Mouse (Mus musculus): Measurements from ENCODE around the gene Snx27. TPM values are rescaled to one million over a fixed set of nuclear protein-coding genes. Genes with fewer than 3 reads are reported as not detected.

The Snx27 gene
- polyA plus RNA-seq, 2 experiments: 24.3 to 37.2 TPM

GRCm38 (mm10) chr3:94478591-94479169 lies 103.8 kb downstream of the Snx27 start:
- 14% methylated on average over 9 of the region's 9 CpGs for whole genome bisulfite sequencing
- Histone ChIP-seq H3K36me3 (ENCODE audit: control insufficient read depth, insufficient read depth, low read length) (no peaks in the 10 kb centered on the region), H3K4me1 (ENCODE audit: control insufficient read depth, insufficient read depth, low read length) (no peaks in the 10 kb centered on the region), H3K4me2 (replicated peaks; ENCODE audit: low read depth, low read length, severe bottlenecking) (no peak overlapping the region), H3K9ac (ENCODE audit: low read depth, low read length, severe bottlenecking) (no peak overlapping the region), H3K27ac (replicated peaks; ENCODE audit: low read depth, low read length) (no peak overlapping the region), H3K27me3 (ENCODE audit: control insufficient read depth, insufficient read depth, low read length) (0 out of 2 replicates have a peak, but pooled peaks cover 10% of the 10 kb centered on the region), H3K9me3 (ENCODE audit: control insufficient read depth, low read length) (no peaks in the 10 kb centered on the region), H3K4me3 (replicated peaks; ENCODE audit: low read length) (no peak overlapping the region)
- DNase-seq (ENCODE audit: low spot score) (no peak), ATAC-seq (ENCODE audit: low FRiP score, low read depth) (no peak)
- TF ChIP-seq POLR2A (IDR thresholded peaks at IDR 0.05; ENCODE audit: borderline replicate concordance, extremely low read depth, insufficient read depth, insufficient read length): no peak

DNA sequence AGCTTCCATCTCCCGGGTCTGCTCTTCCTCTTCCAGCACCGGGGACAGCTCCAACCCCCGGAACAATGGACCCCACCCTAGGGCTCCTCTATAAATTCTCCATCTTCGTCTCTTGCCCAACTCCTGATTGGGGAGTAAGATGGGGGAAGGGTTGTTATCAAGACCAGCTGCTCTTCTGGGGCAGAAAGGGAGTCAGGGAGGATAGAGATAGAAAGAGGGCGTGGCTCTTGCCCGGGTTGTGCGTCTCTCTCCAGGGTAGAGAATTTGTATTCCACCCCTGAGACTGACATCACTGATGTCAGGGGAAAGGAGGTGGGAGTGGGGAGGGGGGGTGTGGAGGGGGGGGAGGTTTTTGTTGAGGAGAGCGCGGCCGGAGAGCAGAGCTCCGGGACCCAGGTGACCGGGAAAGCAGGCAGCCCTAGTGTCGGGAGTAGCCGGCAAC lies 104.5 kb downstream of the Snx27 start, which contains the start of gene Celf3:
Celf3 (plus strand) TSS at position 315 of the 442 bp plus-strand sequence.
- Histone ChIP-seq H3K4me1 (ENCODE audit: control insufficient read depth, insufficient read depth, low read length) (no peaks in the 10 kb centered on the region; the same call in 1 of the 2 replicates), H3K36me3 (ENCODE audit: control insufficient read depth, insufficient read depth, low read length) (no peaks in the 10 kb centered on the region), H3K4me3 (replicated peaks; ENCODE audit: low read length) (no peak within 1 kb of the TSS), H3K4me2 (replicated peaks; ENCODE audit: low read depth, low read length, severe bottlenecking) (no peak within 1 kb of the TSS), H3K9ac (ENCODE audit: low read depth, low read length, severe bottlenecking) (no peak within 1 kb of the TSS), H3K27ac (replicated peaks; ENCODE audit: low read depth, low read length) (no peak within 1 kb of the TSS), H3K9me3 (ENCODE audit: control insufficient read depth, low read length) (no peaks in the 10 kb centered on the region), H3K27me3 (ENCODE audit: control insufficient read depth, insufficient read depth, low read length) (0 out of 2 replicates have a peak, but pooled peaks cover 10% of the 10 kb centered on the region)
- WGBS: 2% methylated on average over 14 of the region's 14 CpGs
- ATAC-seq (ENCODE audit: low FRiP score, low read depth) (no peak), DNase-seq (ENCODE audit: low spot score) (no peak)
- no peak for TF ChIP-seq POLR2A (IDR thresholded peaks at IDR 0.05; ENCODE audit: borderline replicate concordance, extremely low read depth, insufficient read depth, insufficient read length)

DNA sequence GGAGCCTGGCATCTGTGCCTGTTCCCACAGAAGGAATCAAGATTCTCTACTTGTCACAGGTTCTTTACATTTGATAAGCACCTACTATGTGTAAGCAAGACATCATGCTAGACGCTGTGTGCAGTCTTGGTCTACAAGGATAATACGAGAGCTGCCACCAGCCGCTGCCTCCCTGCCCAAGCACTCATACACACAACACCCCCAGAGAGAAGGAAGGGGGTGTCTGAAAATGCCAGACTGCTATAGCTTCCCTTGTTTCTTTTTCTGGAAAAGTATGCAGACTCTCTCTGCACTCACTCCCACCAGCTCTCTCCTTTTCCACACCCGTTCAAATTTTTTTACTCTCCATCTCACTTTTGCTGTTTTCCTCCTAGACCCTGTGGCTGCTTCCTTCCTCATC lies 105.1 kb downstream of the Snx27 start:
- no peak overlapping the region for H3K27ac ChIP-seq (replicated peaks; ENCODE audit: low read depth, low read length)
- ATAC-seq (ENCODE audit: low FRiP score, low read depth) (no peak), DNase-seq (ENCODE audit: low spot score) (no peak)
- 61% methylated on average over 4 of the region's 4 CpGs for WGBS
- H3K9me3 ChIP-seq (ENCODE audit: control insufficient read depth, low read length): no peaks in the 10 kb centered on the region
- TF ChIP-seq POLR2A (IDR thresholded peaks at IDR 0.05; ENCODE audit: borderline replicate concordance, extremely low read depth, insufficient read depth, insufficient read length): no peak
- no peaks in the 10 kb centered on the region for H3K36me3 ChIP-seq (ENCODE audit: control insufficient read depth, insufficient read depth, low read length)
- no peak overlapping the region for H3K9ac ChIP-seq (ENCODE audit: low read depth, low read length, severe bottlenecking)
- peaks cover 3% of the 10 kb centered on the region for H3K4me1 ChIP-seq (ENCODE audit: control insufficient read depth, insufficient read depth, low read length)
- 0 out of 2 replicates have a peak, but pooled peaks cover 10% of the 10 kb centered on the region for H3K27me3 ChIP-seq (ENCODE audit: control insufficient read depth, insufficient read depth, low read length)
- no peak overlapping the region for H3K4me2 ChIP-seq (replicated peaks; ENCODE audit: low read depth, low read length, severe bottlenecking)
- no peak overlapping the region for H3K4me3 ChIP-seq (replicated peaks; ENCODE audit: low read length)

GRCm38 (mm10) chr3:94476301-94477035 lies 106.0 kb downstream of the Snx27 start:
- Histone ChIP-seq H3K4me3 (replicated peaks; ENCODE audit: low read length) (no peak overlapping the region), H3K4me1 (ENCODE audit: control insufficient read depth, insufficient read depth, low read length) (peaks cover 4% of the 10 kb centered on the region), H3K9ac (ENCODE audit: low read depth, low read length, severe bottlenecking) (no peak overlapping the region), H3K9me3 (ENCODE audit: control insufficient read depth, low read length) (no peaks in the 10 kb centered on the region), H3K27me3 (ENCODE audit: control insufficient read depth, insufficient read depth, low read length) (0 out of 2 replicates have a peak, but pooled peaks cover 10% of the 10 kb centered on the region), H3K36me3 (ENCODE audit: control insufficient read depth, insufficient read depth, low read length) (no peaks in the 10 kb centered on the region), H3K4me2 (replicated peaks; ENCODE audit: low read depth, low read length, severe bottlenecking) (no peak overlapping the region), H3K27ac (replicated peaks; ENCODE audit: low read depth, low read length) (no peak overlapping the region)
- DNase-seq (ENCODE audit: low spot score) (no peak), ATAC-seq (ENCODE audit: low FRiP score, low read depth) (no peak)
- TF ChIP-seq POLR2A (IDR thresholded peaks at IDR 0.05; ENCODE audit: borderline replicate concordance, extremely low read depth, insufficient read depth, insufficient read length): no peak
- 26% methylated on average over 8 of the region's 8 CpGs for WGBS

- Histone ChIP-seq H3K36me3 (ENCODE audit: control insufficient read depth, insufficient read depth, low read length) (no peaks in the 10 kb centered on the region), H3K4me2 (replicated peaks; ENCODE audit: low read depth, low read length, severe bottlenecking) (no peak overlapping the region), H3K27ac (replicated peaks; ENCODE audit: low read depth, low read length) (no peak overlapping the region), H3K9ac (ENCODE audit: low read depth, low read length, severe bottlenecking) (no peak overlapping the region), H3K4me1 (ENCODE audit: control insufficient read depth, insufficient read depth, low read length) (peaks cover 4% of the 10 kb centered on the region), H3K4me3 (replicated peaks; ENCODE audit: low read length) (no peak overlapping the region), H3K9me3 (ENCODE audit: control insufficient read depth, low read length) (no peaks in the 10 kb centered on the region), H3K27me3 (ENCODE audit: control insufficient read depth, insufficient read depth, low read length) (0 out of 2 replicates have a peak, but pooled peaks cover 6% of the 10 kb centered on the region)
- WGBS: 62% methylated on average over 5 of the region's 5 CpGs
- no peak for ATAC-seq (ENCODE audit: low FRiP score, low read depth)
- no peak for DNase-seq (ENCODE audit: low spot score)
- TF ChIP-seq POLR2A (IDR thresholded peaks at IDR 0.05; ENCODE audit: borderline replicate concordance, extremely low read depth, insufficient read depth, insufficient read length): no peak
Measured at GRCm38 (mm10) chr3:94473567-94474232, 108.8 kb downstream of the Snx27 start.

All from limb, embryonic 14.5 days (tissue).